8 mouse cellular contexts compared by ENCODE assay signal in the genomic region with DNA sequence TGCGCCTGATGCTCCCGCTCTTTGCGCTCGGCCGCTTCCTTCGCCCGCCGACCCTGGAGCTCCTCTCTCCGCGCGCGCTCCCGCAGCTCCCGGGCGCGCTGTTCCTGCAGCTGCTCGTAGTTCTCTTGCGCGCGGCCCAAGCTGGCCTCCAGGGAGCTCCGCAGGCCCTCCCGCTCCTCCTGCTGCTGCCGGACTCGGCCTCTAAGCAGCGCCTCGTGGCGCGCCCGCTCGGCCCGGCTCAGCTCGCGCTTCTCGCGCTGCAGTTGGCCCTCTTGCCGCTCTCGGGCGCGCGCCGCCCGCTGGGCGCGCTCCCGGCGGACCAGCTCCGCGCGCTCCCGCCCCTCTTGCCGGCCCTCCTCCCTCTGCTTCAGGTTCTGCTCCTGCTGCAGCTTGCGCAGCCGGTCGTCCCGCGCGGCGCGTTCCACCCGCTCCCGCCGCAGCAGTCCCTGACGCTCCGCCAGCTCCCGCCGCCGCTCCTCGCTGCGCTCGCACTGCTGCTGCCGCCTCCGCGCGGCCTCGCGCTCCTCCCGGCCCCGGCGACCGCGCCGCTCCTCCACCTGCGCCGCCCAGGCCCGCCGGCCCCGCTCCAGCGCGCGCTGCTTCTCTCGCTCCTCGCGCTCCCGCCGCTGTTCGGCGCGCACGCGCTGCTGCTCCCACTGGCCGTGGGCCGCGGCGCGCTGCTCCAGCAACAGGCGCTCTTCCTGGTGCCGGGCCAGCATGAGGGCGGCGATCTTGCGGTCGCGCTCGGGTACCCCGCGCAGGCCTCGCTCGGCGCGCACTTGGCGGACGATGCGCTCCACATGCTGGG. TPM values are rescaled to one million over a fixed set of nuclear protein-coding genes. Genes with fewer than 3 reads are reported as not detected.
DNase-seq lines count a peak whose midpoint lies in the region; ATAC-seq lines count a peak whose summit lies in the region.

No protein-coding gene starts in this region.

- H3K4me1 ChIP-seq in embryonic facial prominence, embryonic 11.5 days (ENCODE audit: control insufficient read depth, insufficient read depth, low read length): peaks cover 9% of the 10 kb centered on the region
- H3K4me1 ChIP-seq in heart, embryonic 14.5 days (ENCODE audit: control insufficient read depth in 2 of 2, insufficient read depth in 2 of 2, low read length in 2 of 2): peaks cover 11 to 26% of the 10 kb centered on the region in 2 experiments; a peak in 3 of 4 replicates
- peaks cover 32% of the 10 kb centered on the region for H3K4me1 ChIP-seq in stomach, embryonic 15.5 days

- peak overlapping the region; percentile 98 for H3K4me2 ChIP-seq in embryonic facial prominence, embryonic 11.5 days (ENCODE audit: low read depth, low read length)
- H3K4me2 ChIP-seq in heart, embryonic 14.5 days (ENCODE audit: low read length): peak overlapping the region; percentile 99
- H3K4me2 ChIP-seq in stomach, embryonic 15.5 days: peak overlapping the region; percentile 99

- H3K4me3 ChIP-seq in embryonic facial prominence, embryonic 11.5 days (ENCODE audit: low read depth, low read length): peak overlapping the region; percentile 41
- peak overlapping the region; percentile 54 to 59 for H3K4me3 ChIP-seq in heart, embryonic 14.5 days (ENCODE audit: control insufficient read depth in 1 of 2, insufficient read depth in 1 of 2, low read depth in 1 of 2, low read length in 2 of 2)
- H3K4me3 ChIP-seq in stomach, embryonic 15.5 days (replicated peaks): peak overlapping the region; percentile 56

- WGBS in embryonic facial prominence, embryonic 11.5 days: 7% methylated on average over 117 of the region's 122 CpGs
- under 1% methylated on average over 122 of the region's 122 CpGs for WGBS in heart, embryonic 14.5 days
- WGBS in stomach, embryonic 15.5 days: under 1% methylated on average over 113 of the region's 122 CpGs

- no peaks in the 10 kb centered on the region; the same call in 1 of the 2 replicates for H3K36me3 ChIP-seq in embryonic facial prominence, embryonic 11.5 days (replicated peaks; ENCODE audit: control insufficient read depth, insufficient read depth, low read depth, low read length)
- no peaks in the 10 kb centered on the region for H3K36me3 ChIP-seq in heart, embryonic 14.5 days (ENCODE audit: control insufficient read depth, insufficient read depth, low read length)
- H3K36me3 ChIP-seq in stomach, embryonic 15.5 days: no peaks in the 10 kb centered on the region

- no peaks in the 10 kb centered on the region for H3K9me3 ChIP-seq in embryonic facial prominence, embryonic 11.5 days (replicated peaks; ENCODE audit: control insufficient read depth, low read length)
- H3K9me3 ChIP-seq in heart, embryonic 14.5 days (ENCODE audit: control insufficient read depth, low read length): no peaks in the 10 kb centered on the region
- H3K9me3 ChIP-seq in stomach, embryonic 15.5 days: no peaks in the 10 kb centered on the region

- peak; percentile 98 for DNase-seq in heart, adult 11 months
- DNase-seq in heart, adult 8-10 months (ENCODE audit: low spot score): no peak
- DNase-seq in embryonic facial prominence, embryonic 11.5 days (ENCODE audit: low spot score): peak; percentile 81
- peak; percentile 86 for DNase-seq in kidney, postnatal 10 days
- DNase-seq in frontal cortex, adult 2 months (ENCODE audit: extremely low spot score in 1 of 2, low spot score in 1 of 2): no peak

- peaks cover 36% of the 10 kb centered on the region for H3K27me3 ChIP-seq in embryonic facial prominence, embryonic 11.5 days (ENCODE audit: control insufficient read depth, insufficient read depth, low read length)
- H3K27me3 ChIP-seq in heart, embryonic 14.5 days (ENCODE audit: control insufficient read depth, insufficient read depth, low read length): peaks cover 90% of the 10 kb centered on the region
- peaks cover 71% of the 10 kb centered on the region for H3K27me3 ChIP-seq in stomach, embryonic 15.5 days (replicated peaks)

- H3K27ac ChIP-seq in embryonic facial prominence, embryonic 11.5 days (replicated peaks; ENCODE audit: low read depth, low read length): no peak overlapping the region
- H3K27ac ChIP-seq in heart, embryonic 14.5 days (replicated peaks in 1 of 2; ENCODE audit: control insufficient read depth in 1 of 2, insufficient read depth in 1 of 2, low read depth in 2 of 2, low read length in 2 of 2): no peak overlapping the region
- no peak overlapping the region for H3K27ac ChIP-seq in stomach, embryonic 15.5 days

- H3K9ac ChIP-seq in embryonic facial prominence, embryonic 11.5 days (replicated peaks; ENCODE audit: low read length): peak overlapping the region; percentile 58
- peak overlapping the region; percentile 55 for H3K9ac ChIP-seq in heart, embryonic 14.5 days (ENCODE audit: low read length)
- H3K9ac ChIP-seq in stomach, embryonic 15.5 days: peak overlapping the region; percentile 27; the same call in 1 of the 2 replicates

- ATAC-seq in embryonic facial prominence, embryonic 11.5 days (replicated peaks; ENCODE audit: insufficient number of reproducible peaks, low FRiP score, low TSS enrichment, low read depth): peak; percentile 67
- peak; percentile 68 for ATAC-seq in heart, embryonic 14.5 days (ENCODE audit: insufficient number of reproducible peaks, insufficient read depth, low FRiP score, low read depth)
- 0 out of 2 replicates have a peak, but pooled peaks have one; percentile 31 for ATAC-seq in megakaryocyte, adult 5-6 weeks (ENCODE audit: poor library complexity, severe bottlenecking)
- peak; percentile 86 for ATAC-seq in stomach, embryonic 15.5 days (ENCODE audit: insufficient read depth, low FRiP score, low read depth)

RNA-seq across cellular contexts. Expression of a gene that starts 2.5 kb away (rescaled TPM):
- under 1 TPM in 1 of 4 experiments, not detected in 3; 0.08 TPM for total RNA-seq in heart, adult 8-10 months (2022)
- 1.3 and 1.4 TPM in 2 replicates for polyA plus RNA-seq in embryonic facial prominence, embryonic 11.5 days (2014; fragmentation: Nextera tagmentation; extraction: Ambion mirVana)
- not detected in 2 replicates for polyA plus RNA-seq in heart, embryonic 14.5 days (2014; fragmentation: Nextera tagmentation; extraction: Ambion mirVana)
- not detected in 2 replicates for total RNA-seq in megakaryocyte, adult 5-6 weeks (2015)
- total RNA-seq in megakaryocyte, adult 5-6 weeks (2017): not detected in 2 replicates
- 0.17 and 0.18 TPM in 2 replicates for polyA plus RNA-seq in stomach, embryonic 15.5 days (2015; fragmentation: Nextera tagmentation; extraction: Ambion mirVana)
- polyA plus RNA-seq in frontal cortex, adult 2 months (2012; rRNA removed): 5.3 and 6.3 TPM in 2 replicates

RNA-seq across cellular contexts. Expression of a gene that starts 32.4 kb away (rescaled TPM):
- 10 to 100 TPM; 70.6 to 75.8 (median 73.7) TPM for total RNA-seq in heart, adult 8-10 months (2022)
- polyA plus RNA-seq in embryonic facial prominence, embryonic 11.5 days (2014; fragmentation: Nextera tagmentation; extraction: Ambion mirVana): 13.8 and 14.9 TPM in 2 replicates
- 22.3 and 22.5 TPM in 2 replicates for polyA plus RNA-seq in heart, embryonic 14.5 days (2014; fragmentation: Nextera tagmentation; extraction: Ambion mirVana)
- total RNA-seq in megakaryocyte, adult 5-6 weeks (2015): 26.8 and 26.9 TPM in 2 replicates
- 37.1 and 38.3 TPM in 2 replicates for total RNA-seq in megakaryocyte, adult 5-6 weeks (2017)
- polyA plus RNA-seq in stomach, embryonic 15.5 days (2015; fragmentation: Nextera tagmentation; extraction: Ambion mirVana): 17.5 and 19.2 TPM in 2 replicates
- polyA plus RNA-seq in frontal cortex, adult 2 months (2012; rRNA removed): 20.7 and 22.9 TPM in 2 replicates

Comparison
In these comparisons a context has a peak if more than half of its experiments do, and no peak if none do; other contexts are left out.
1. DNase-seq: peak in heart, adult 11 months (single experiment), embryonic facial prominence, embryonic 11.5 days (single experiment) and kidney, postnatal 10 days (single experiment); none in heart, adult 8-10 months (single experiment) and frontal cortex, adult 2 months (0 of 2).
2. ATAC-seq: peak in every context shown above with its lines; median percentile 86 in stomach, embryonic 15.5 days; 68 in heart, embryonic 14.5 days; 67 in embryonic facial prominence, embryonic 11.5 days; 31 in megakaryocyte, adult 5-6 weeks.
3. Peak in every context shown above with its lines, with median percentiles within 50 percentile points of each other: H3K4me2 ChIP-seq, H3K4me3 ChIP-seq and H3K9ac ChIP-seq.